Mouse (Mus musculus) B cell, adult 2 months (primary cell): Measurements from ENCODE around the gene Efcab14.

ENCODE experiments used
- DNase-seq, 2 experiments: peaks; one replicate each; pipeline ENCODE4 v3.0.0; 2022

Efcab14 gene

GRCm38 (mm10) chr4:115780269-115780668, 42.7 kb downstream of the Efcab14 start:
- DNase-seq, result no peak

- no peak for DNase-seq
Observed at GRCm38 (mm10) chr4:115780918-115781317, 43.4 kb downstream of the Efcab14 start, which contains the start of gene Tex38. Gene Tex38 (minus strand): TSS chr4:115781018.

GRCm38 (mm10) chr4:115782026-115782805, 44.7 kb downstream of the Efcab14 start:
- no peak for DNase-seq

- DNase-seq, result peak; percentile 77 to 79
Observed at GRCm38 (mm10) chr4:115784769-115785510, 47.4 kb downstream of the Efcab14 start, which contains the start of gene Atpaf1. Gene Atpaf1 (plus strand): TSS chr4:115784812.

- no peak for DNase-seq
Observed at GRCm38 (mm10) chr4:115785511-115786034, 48.0 kb downstream of the Efcab14 start.

GRCm38 (mm10) chr4:115790864-115791263, 53.3 kb downstream of the Efcab14 start:
- no peak for DNase-seq

GRCm38 (mm10) chr4:115795360-115795759, 57.8 kb downstream of the Efcab14 start:
- no peak for DNase-seq

GRCm38 (mm10) chr4:115799981-115800380, 62.4 kb downstream of the Efcab14 start:
- no peak for DNase-seq

GRCm38 (mm10) chr4:115812326-115812725, 74.8 kb downstream of the Efcab14 start:
- no peak for DNase-seq

- no peak for DNase-seq
Observed at GRCm38 (mm10) chr4:115815606-115816005, 78.1 kb downstream of the Efcab14 start.

- no peak for DNase-seq
Observed at GRCm38 (mm10) chr4:115820199-115820598, 82.7 kb downstream of the Efcab14 start.

GRCm38 (mm10) chr4:115820944-115821343, 83.4 kb downstream of the Efcab14 start:
- DNase-seq, result no peak

- no peak for DNase-seq
Observed at GRCm38 (mm10) chr4:115821431-115821830, 83.9 kb downstream of the Efcab14 start.

- DNase-seq, result no peak
Observed at GRCm38 (mm10) chr4:115821928-115822327, 84.4 kb downstream of the Efcab14 start.

GRCm38 (mm10) chr4:115824178-115824577, 86.6 kb downstream of the Efcab14 start:
- no peak for DNase-seq

- no peak for DNase-seq
Observed at GRCm38 (mm10) chr4:115825271-115825670, 87.7 kb downstream of the Efcab14 start.
